Mouse (Mus musculus) cerebellum, adult 8-10 months (tissue): ENCODE results near the gene Sap30bp.

Experiments
- DNase-seq: peaks from one replicate; pipeline ENCODE4 v3.0.0; 2022

The Sap30bp gene

DNA sequence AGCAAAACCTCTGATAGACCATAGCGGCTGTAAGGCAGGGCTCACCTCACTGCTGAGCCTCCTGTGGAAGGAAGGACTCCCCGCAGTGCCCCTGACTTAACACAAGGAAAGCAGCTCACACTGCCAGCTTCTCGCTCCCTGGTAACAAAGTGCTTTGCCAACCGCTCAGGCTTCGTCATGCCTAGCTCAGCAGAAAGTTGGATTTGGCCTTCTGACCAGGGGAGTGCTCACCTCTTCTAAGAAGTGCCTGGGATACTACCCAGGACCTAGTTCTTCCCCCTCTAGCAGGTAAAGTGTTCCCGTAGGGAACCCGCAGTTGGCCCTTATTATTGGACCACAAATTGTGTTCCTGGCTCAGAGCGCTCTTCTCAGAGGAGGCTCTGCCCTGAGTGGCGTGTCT is 25.9 kb downstream of the Sap30bp start:
- no peak for DNase-seq

DNA sequence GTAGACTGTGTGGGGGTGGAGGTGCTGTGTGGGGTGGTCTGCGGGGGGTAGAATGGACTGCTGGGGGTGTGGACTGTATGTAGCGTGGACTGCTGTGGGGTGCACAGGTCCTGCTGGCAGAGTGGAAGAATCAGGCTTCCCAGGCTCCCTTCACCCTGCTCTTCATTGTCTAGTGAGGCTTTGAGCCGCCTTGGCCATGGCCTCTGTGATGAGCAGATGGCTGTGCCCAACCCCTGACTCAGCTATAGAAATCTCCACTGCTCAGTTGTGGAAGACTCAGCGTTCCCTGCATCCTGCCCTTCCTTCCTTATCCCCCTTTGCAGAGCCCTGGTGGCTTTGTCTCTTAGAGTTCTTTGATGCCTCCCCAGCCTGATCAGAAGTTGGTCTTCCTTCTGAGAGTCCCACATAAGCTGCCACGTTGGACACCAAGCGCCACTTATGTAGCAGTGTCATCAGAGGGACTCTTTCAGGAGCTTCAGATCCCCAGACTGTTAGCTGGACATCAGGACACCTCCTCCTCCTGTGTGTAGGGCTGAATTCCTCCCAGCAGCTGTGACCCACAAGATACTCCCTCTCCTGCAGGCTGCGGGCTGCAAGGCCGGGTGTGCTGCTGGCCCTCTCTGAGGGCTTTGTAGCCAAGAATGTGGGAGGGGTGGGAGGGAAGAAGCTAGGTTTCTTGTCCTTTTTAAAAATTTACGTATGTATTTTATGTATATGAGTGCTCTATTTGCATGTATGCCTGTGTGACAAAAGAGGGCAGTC is 29.8 kb downstream of the Sap30bp start:
- DNase-seq = no peak

DNA sequence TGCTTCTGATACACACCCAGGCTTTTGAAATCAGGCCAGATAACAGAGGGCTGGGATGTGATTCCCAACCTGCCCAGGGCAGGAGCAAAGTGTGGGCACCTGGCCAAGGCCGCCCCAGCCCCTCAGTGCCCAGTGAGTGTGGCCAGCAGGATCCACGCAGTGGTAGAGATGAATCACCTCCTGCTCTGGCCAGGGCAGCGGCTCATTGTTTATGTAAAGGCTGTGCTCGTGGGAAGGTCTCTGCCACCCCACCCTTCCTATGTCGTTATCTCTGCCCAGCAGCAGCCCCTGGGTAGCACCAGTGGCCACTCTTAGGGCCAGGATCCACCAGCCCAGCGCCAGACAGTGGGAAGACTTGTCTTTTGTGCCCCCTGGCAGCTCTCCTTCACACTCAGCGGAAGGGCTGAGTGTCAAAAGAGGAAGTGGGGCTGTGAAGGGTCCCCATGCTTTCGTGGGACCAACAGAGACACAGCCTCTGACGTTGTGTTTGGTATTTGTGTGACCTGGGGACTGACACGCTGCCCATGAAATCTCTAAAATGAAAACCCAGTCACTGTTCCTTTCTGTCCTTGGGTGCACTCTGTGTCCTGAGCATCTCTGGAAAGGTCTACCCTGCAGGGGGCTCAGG is 32.0 kb downstream of the Sap30bp start:
- no peak for DNase-seq

DNA sequence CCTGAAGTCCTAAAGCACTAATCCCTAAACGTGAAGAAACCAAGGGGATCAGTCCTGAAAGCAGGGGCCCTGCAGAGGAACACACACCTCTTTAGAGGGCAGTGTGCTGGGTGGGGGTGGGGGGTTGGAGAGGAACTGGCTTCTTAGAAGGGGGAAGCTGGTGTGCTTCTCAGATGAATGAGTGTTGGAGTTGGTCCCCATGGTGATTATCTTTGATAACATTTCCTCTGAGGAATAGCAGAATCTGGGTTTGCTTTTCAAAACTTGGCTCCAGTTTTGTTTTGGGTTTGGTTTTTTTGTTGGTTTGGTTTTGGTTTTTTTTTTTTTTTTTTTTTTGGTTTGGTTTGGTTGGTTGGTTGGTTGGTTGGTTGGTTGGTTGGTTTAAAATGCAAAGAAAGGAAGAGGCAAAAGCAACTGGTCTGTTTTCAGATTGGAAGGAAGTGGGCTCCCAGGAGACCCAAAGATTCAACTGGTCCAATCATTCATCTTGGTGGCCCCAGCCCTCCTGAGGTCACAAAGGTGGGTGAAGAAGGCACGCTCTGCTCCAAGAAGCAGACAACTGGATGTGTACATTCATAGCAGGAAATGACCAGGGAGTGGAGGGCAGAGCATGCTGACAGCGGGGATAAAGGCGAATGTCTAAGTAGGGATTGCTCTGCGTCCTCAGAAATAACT is 35.8 kb downstream of the Sap30bp start:
- DNase-seq = no peak

DNA sequence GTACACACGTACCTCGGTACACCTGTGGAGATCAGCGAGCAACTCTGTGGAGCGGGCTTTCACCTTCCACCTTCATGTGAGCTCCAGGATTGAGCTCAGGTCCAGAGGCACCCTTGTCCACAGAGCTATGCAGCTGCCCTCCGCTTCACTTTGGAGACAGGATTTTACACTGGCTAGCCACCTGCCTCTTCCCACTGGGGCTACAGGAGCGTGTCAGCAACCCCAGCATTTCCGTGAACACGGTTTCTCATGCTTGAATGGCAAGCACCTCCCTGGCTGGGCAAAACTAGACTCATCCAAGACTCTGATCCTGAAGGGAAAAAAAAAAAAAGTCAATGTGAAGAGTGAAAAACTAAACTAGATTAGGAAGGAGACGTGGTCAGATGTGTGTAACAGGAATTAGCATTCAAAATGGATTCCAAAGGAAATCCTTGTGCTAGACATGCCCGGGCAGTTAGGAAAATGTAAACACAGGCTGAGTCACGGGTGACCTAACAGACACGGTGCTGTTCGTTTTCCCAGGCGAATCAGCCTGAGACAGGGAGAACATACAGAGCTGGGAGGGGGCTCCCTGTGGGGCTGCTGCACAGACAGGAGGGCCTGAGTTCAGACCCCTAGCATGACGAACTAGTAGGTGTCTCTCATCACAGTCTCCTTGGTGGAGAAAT is 37.1 kb downstream of the Sap30bp start:
- DNase-seq = no peak

DNA sequence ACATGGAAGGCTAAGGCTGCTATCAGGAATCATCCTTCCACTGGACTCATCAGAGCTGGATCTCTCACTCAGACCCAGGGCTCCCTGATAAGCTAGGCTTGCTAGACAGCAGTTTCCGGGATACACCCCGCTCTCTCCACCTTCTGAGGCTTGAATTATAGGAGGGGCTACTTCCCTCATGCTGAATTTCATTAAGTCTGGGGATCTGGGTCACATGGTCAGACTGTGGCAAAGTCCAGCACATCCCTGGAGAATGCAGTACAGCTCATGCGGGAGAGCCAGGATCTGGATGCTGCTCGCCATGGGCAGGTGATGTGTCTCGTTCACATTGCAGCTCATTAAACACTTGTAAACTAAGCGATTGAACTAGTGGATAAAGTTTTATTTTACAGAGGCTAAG is 37.9 kb downstream of the Sap30bp start:
- no peak for DNase-seq

DNA sequence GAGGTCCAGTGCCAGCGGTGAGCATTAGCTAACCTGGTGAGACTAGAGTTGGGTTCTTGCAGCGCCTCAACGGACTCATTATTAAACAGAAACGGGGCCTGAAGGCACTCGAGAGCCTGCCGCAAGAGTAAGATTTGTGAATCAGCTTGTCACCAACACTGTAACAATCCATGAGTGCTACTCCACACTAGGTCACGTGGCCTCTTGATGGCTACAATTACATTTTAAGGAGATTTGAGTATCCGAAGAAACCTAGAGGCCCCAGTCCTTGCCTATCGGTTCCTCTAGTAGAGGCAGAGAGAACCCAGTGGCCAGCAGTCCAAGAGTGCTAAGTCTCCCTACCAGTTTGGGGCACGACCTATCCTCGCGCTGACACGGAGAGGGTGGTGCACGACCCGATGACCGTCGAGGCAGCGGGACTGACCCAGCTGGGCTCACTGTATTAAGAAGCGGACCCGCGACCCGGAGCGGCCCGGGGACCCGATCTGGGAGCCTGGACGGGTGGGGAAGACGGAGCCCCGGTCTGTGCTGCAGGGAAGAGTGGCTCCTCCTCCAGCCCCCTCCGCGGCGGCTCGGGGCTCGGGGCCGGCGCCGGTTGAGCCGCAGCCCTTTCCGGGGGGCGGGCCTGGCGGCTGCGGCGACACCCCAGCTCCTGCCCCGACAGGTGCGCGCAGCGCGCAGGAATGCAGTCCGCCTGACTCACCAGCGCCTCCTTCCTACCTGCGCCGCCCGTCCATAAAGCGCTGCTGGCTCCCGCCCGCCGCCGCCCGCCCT is 41.4 kb downstream of the Sap30bp start, which contains the start of gene Itgb4:
Gene Itgb4 (plus strand): TSS at position 401 of the 774 bp plus-strand sequence.
- DNase-seq = no peak

DNA sequence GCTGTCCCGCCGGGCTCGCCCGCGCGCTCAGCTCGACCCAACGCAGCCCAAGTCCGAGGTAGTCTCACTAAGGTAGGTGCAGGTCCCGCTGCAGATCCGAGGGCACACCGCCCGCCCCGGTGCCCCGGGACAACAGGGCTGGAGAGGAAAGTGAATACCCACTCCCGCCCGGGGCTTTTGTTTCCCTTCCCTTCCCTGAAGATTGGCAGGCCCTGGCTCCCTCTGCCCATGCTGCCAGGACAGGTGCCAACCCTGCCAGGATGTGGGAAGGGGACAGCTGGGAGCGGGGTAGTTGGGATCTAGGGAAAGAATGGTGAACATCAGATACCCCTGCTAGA is 42.0 kb downstream of the Sap30bp start:
- no peak for DNase-seq

DNA sequence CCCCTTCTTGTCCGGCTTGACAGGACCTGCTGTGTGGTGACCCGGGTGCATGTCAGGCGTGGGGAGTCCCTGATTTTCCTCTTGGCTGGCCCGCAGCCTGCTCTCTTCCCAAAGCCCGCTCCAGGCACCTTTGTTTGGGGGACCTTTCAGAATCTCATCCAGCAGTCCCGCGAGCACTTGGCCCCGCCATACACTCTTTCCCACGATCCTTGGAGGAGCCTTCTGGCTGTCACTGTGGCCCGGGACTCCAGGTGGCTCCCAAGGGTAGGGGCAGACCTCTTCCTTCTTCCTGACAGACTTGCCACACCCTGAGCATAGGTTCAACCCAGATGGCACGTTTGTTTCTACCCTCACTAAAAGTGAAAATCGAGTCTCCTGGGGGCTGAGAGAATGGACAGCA is 42.5 kb downstream of the Sap30bp start:
- DNase-seq = no peak

DNA sequence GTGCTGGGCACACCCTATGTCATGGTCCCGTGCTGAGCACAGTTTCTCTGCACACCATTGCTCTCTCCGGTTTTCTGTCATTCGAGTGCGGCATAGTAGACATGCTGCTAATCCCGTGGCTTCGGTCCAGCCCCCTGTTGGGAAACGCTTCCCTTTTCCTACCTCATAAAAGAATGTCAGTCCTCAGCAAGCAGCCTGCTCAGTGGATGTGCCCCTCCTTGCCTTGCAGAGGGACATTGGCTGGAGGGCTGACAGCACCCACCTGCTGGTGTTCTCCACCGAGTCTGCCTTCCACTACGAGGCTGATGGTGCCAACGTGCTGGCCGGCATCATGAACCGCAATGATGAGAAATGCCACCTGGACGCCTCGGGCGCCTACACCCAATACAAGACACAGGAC is 49.4 kb downstream of the Sap30bp start:
- DNase-seq = peak; percentile 35

DNA sequence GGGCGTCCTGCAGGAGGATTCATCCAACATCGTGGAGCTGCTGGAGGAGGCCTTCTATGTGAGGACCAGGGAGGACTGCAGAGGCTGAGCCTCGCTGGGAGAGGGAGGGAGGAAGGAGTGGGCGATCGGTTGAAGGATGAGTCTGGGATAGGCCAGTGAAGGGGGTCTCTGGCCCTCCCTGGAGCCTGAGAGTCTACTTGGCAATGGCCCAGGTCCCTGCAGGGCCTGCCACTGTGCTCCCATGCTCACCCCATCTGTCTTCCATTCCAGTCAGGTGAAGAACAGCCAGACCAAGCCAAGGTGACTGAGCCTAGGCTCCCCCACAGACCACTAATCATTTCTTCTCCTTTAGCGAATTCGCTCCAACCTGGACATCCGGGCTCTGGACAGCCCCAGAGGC is 50.2 kb downstream of the Sap30bp start:
- no peak for DNase-seq

DNA sequence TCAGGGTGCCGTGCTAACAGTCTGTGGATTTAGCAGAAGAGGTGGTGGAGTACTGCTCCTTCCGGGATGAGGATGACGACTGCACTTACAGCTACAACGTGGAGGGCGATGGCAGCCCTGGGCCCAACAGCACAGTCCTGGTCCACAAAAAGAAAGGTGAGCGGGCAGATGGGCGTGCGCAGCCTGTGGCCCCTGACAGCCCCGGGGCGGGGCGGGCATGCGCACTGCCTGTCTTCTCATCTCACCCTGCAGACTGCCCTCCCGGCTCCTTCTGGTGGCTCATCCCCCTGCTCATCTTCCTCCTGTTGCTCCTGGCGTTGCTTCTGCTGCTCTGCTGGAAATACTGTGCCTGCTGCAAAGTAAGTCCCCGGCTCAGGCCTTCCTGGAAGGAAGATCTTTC is 56.6 kb downstream of the Sap30bp start:
- no peak for DNase-seq

DNA sequence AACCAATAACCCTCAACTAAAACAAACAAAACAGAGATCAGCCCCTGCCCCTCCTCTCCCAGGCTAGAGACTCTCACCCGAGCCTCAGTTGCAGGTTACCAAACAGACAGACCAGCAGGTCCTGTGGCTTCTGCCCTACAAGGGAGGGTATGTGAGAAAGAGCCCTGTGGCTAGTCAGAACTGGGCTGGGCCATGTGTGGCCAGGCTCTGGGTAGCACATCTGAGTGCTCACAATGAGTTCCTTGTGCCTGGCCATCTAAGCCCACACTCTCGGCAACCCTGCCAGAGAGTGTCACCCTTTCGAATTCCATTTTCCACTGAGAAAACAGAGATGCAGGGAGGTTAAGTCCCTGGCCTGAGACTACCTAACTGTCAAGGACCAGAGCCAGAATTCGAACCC is 59.0 kb downstream of the Sap30bp start:
- DNase-seq = no peak

DNA sequence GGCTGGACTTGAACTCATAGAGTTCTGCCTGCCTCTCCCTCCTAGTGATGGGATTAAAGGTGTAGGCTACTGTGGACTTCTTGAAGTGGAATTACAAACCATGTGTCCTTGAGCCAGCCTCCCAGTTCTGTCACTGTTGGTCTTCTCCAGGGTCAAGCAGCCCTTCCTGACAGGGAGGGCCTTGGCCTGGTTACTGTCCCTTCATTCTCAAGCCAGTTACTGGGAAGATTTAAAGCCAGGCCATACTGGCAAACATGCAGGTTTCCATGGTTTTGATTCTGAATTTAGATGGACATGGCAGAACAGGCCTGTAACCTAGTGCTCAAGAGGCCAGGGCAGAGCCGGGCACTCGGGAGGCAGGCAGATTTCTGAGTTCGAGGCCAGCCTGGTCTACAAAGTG is 62.2 kb downstream of the Sap30bp start:
- no peak for DNase-seq

DNA sequence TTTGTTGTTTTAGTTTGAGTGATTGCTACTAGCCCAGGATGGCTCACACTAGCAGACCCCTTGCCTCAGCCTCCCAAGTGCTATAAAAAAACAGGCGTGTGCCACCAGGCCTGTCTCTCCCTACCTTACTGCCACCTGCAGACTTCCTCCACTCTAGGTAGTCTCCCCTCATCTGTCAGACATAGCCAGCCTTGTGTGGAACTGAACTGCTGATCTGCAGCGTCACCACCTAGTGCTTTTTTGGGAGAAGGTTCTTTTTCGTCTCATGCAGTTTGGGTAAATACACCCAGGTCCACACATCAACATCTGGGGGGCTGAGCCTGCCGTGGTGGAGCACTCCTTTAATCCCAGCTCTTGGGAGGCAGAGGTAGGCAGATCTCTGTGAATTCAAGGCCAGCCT is 64.0 kb downstream of the Sap30bp start:
- no peak for DNase-seq

DNA sequence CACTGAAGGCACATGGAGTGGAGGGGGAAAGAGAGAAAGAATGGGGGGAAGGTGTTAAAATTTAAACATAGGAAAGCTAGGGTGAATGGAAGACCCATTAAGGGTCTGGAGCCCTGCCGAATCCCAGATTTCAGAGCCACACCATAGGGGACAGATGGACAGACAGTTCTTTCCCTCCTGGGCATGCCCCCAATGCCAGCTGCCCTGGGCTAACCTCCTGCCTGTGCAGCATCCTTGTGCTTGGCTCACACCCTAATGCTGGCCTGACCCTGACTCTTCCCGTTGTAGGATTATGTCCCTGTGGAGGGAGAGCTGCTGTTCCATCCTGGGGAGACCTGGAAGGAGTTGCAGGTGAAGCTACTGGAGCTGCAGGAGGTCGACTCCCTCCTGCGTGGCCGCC is 64.6 kb downstream of the Sap30bp start:
- peak; percentile 29 for DNase-seq

DNA sequence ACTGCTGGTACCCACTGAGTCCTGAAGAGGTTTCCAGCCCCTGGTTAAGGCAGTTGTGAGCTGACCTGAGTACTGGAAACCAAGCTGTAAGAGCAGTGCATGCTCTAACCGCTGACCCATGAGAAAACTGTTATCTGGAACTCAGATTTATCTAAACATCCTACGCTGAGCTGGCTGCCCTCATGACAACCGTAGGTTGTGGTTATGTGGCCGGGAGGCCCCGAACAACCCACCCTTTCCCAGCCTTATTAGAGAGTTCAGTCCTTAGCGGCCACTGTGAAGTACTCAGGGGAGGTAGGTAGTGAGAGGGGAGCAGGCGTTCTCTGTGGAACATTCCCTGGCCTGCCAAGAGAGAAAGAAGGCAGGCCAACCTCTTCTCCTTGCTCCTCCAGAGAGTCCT is 65.9 kb downstream of the Sap30bp start:
- no peak for DNase-seq

DNA sequence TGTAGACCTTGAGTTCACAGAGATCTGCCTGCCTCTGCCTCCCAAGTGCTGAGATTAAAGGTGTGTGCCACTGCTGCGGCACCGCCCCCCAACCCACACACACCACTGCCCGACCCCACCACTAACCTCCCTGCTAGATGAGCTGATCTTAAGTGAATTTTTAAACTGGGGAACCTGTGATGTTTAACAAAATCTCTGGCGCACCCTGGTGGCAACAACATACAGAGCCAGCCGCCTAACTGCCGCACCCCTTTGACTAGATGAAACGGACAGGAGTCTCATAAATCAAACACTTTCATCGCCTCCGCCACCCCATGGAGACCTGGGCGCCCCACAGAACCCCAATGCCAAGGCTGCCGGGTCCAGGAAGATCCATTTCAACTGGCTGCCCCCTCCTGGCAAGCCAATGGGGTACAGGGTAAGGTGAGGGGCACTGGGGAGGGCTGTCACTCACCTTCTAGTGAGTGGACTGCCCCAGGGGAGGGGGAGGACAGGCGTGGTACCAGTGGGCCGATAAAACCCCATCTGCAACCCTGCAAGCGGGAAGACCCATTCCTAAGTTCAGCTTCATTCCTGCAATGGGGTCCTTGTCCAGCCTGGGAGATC is 66.6 kb downstream of the Sap30bp start:
- DNase-seq = peak; percentile 79

DNA sequence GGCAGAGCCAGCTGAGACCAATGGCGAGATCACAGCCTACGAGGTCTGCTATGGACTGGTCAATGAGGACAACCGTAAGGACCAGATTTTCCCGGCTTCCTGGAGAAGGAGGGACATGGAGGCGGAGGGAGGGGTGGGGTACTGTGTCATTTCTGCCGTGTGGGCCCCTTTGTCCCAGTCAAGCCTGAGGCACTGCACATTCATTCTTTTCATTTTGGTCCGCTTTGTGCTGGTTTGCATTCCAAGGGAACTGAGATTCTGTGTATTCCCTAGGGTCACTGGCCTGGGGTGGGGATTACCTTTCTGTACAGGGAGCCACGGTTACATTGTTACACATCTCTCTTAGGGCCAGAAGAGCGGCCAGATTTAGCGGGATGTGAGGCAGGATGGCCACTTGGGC is 67.5 kb downstream of the Sap30bp start:
- DNase-seq = no peak

DNA sequence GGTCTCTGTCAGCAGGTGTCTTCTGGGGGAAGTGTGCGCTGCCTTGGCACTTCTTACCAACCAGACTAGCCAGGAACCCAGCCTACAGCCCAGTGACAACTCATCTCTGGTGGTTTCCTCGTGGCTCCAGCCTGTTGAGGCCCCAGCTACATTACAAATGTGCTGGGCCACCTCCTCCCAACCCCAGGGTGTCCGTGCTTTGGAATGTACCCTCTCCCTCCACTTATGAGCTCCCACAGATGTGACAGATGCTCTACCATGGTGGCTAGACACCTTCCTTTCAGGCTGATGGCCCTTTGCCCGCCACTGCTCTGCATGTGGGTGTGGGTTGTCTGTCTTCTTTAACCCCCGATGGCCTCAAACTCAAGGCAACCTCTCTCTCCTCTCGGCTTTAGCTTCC is 68.6 kb downstream of the Sap30bp start:
- no peak for DNase-seq

DNA sequence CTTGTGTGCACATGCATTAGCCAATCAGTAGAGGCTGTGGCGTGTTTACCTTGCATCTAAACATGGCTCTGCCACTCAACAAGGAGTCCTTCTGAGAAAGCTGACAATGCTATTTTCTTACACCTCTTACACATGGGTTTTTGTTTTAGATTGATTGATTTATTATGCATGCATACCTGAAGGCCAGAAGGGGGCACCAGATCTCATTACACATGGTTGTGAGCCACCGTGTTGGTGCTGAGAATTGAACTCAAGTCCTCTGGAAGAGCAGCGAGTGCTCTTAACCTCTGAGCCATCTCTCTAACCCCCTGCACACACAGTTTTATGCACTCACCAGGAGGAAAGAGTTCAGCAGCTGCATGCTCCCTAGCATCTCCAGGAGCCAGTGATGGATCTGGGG is 69.8 kb downstream of the Sap30bp start:
- no peak for DNase-seq

DNA sequence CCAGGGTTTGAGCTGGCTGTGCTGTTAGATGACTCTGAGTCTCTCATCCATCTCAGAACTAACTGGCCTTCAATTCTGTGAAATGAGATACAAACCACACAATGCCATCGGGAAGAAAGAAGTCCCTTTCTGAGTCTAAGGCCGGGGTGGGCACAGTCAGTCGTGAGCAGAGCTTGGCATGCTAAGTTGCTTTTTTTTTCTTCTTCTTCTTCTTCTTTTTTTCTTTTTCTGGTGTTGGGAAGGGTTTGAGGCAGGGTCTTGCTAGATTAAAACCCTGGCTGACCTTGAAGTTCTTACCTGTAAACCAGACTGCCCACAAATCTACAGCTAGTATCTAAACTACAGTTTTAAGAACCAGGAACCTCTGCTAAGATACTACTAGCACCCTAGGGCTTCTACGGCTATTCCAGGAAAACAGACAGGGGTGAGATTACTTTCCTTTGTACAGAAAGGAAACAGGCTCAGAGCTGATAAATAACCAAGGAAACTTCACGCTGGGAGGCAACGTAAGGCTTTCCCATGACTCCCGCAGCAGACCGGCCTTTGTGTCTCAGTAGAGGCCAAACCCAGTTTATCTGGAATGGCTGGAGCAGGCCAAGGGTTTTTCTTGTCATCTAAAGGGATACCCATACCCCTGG is 71.2 kb downstream of the Sap30bp start:
- no peak for DNase-seq
